Mouse (Mus musculus): ENCODE results near the gene Rims4. TPM values are rescaled to one million over a fixed set of nuclear protein-coding genes. Genes with fewer than 3 reads are reported as not detected.

Gene Rims4
- under 1 TPM; 0.31 to 0.39 TPM for total RNA-seq (2021)

DNA sequence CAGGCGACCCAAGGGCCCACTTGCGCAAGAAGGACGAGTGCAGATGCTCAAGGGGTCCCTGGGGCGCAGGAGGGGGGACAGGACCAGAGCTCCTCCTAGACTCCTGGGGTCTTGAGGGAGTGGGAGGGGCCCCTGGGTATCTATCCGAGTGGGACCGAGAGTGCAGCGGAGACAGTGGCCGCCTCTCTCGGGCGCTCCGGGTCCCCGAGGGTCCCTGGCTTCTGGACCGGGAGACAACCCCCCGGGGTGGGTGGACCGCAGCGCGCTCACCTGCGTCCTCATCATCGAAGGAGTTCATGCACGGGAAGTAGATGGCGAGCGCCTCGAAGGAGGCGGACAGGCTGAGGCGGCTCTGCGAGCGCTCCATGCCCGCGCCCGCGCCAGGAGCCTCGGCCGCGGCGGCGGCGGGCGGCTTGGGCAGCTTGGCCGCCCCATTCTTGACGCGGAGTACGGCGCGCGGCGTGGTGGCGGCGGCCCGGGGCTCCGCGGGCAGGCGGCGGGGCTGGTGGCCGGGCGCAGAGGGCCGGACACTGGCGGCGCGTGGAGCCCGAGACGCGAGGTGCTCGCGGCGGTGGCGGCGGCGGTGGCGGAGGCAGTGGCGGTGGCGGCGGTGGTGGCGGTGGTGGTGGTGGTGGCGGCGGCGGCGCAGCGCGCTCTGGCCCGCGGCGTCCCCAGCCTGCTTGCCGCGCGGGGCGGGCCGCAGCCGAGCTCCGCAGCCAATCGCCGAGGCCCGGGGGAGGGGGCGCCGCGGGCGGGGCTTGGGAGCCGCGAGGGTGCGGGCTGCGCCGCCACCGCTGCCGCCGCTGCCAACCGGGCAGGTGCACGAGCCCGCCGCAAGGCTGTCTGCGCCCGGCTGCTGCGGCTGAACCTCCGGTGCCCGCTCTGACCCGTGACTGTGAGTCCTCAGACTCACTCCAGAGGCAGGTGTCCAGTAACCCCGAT, at the start of gene Rims4:
Gene Rims4, minus strand, starts transcription at position 367 of the 942 bp plus-strand sequence.
- intact Hi-C loops (cut with DNase I), result no loop called here

DNA sequence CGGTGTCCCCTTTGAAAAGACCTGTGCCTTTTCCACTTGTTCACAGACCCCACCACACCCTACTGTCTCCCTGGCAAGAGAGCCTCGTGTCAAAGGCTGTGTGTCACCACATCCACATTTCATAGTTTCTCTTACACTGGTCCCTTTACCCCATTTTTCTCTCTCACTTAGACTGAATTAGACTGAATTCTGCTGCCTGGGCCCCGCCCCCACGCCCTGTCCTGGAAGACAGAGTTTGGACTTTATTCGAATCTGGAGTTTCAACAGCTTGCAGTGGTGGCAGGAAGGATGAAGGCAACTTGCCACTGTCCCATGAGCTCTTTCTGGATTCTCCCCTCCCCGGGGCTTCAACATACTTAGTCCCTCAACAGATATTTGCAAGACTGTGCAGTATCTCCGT, 47.2 kb upstream of the Rims4 start:
- no peak for DNase-seq (ENCODE audit: low spot score)
- intact Hi-C loops (cut with DNase I), result loop anchor here (5.0 kb wide), 1 partner anchor 108 kb away; no protein-coding TSS in a partner anchor

More for the DNA sequence above, at the start of gene Rims4:
- DNase-seq (ENCODE audit: low spot score), result no peak

DNA sequence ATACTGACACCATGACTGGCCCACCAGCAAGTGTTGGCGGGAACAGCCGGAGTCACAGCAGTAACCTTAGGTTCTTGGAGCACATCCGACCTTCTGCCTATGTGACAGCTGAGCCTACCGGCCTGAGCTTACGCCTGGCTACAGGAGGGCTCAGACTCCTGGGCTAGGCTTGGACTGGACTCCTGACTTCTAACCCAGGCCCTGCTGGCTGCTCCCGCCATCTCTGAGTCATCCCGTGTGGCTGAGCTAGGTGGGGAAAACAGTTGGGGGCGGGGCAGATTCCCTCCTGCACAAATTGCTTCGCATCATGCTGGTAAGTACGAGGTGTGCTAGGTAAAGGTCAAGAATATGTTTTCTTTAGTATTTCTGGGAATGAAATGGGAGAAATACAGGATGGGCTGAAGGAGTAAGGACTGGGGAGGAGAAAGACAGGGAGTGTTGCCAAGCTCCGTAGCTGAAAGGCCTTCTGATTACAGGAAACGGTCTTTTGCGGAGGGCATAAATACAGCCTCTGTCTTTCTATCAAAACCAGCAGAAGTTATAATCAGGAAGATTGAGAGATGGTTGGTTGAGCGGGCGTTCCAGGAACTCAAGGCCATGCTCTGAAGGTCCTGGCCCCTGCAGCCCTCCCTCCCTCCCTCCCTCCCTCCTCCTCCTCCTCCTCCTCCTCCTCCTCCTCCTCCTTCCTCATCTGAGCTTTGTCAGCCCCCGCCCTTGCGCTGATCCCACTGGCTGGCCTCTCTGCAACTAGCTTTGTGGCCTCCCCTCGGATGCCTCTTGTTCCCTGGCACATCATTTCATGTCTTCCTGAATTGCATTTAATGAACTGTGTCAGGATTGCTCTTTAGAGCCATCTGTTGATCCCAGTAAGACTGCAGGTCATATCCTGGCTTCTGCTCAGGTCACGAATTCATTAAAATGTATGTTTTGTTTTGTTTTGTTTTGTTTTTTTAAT, 46.4 kb upstream of the Rims4 start:
- no peak for DNase-seq (ENCODE audit: low spot score)

DNA sequence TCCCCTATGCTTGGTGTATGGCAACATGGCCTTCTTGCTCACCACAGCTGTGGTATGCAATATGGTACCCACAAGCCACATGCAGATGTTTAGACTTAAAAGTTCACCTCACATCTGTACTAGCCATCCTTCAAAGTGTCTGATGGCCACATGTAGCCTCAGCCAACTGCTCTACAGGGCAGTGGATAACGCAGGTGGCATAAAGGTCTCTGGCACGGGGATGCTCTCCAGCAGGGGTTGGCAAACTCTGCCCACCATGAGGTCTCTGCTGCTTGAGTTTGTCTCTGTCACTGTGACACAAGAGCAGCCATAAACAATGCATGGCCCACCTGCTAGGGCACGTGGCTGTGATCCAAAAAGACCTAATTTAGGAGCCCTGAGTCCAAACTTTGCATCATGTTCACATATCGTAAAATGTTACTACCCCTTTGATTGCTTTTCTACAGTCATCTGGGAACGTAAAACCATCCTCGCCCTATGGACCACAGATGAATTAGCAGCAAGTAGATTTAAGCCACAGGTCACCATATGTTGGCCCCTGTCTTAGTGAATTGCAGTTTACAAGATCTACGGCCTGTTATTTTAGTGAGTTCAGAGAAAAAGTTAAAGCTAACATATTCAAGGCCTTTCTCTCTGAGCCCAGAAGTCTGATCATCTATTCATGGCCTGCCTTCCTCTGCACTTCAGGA, 35.3 kb upstream of the Rims4 start:
- no peak for DNase-seq (ENCODE audit: low spot score)
- intact Hi-C loops (cut with DNase I), result no loop called here

More for the DNA sequence above, 46.4 kb upstream of the Rims4 start:
- intact Hi-C loops (cut with DNase I), result loop anchor here (5.0 kb wide), 1 partner anchor 108 kb away; no protein-coding TSS in a partner anchor

DNA sequence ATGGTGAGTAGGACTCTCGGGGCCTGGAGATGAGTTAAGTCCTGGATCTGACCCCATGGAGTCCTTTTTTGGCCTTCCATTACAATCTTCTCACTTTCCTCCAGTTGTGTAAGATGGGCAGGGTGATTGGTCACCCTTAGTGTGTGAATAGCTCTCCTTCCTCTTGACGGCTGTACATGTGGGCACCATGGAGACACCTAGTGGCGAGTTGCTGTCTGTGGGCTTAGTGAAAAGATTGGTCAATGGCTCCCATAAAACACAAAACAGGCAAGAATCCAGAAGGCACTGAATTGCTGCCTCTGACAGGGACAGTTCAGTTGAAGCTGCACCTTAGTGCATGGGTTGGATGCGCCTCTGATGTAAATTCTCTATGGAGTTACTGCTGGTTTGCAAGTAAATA, 33.3 kb upstream of the Rims4 start:
- DNase-seq (ENCODE audit: low spot score), result no peak
- intact Hi-C loops (cut with DNase I), result loop anchor here (1.0 kb wide), 1 partner anchor 93 kb away; no protein-coding TSS in a partner anchor

DNA sequence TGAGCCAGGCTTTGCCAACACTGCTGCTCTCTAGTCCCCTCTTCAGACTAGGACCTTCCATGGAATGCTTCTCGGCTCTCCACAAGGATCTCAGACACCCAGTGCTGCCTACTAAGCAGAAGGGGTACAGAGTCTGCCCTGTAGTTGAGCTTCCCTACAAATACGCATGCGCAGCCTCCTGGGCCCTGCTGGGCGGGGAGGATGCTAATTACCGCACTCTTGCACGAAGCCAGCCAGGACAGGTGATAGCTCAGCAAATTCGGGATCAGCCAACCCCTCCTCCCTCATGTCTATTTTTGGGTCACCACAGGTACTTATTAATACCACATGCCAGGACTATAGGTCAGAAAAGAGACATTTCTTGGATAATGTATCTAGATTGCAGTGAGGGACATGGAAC, 29.5 kb upstream of the Rims4 start:
- intact Hi-C loops (cut with DNase I), result no loop called here
- no peak for DNase-seq (ENCODE audit: low spot score)

DNA sequence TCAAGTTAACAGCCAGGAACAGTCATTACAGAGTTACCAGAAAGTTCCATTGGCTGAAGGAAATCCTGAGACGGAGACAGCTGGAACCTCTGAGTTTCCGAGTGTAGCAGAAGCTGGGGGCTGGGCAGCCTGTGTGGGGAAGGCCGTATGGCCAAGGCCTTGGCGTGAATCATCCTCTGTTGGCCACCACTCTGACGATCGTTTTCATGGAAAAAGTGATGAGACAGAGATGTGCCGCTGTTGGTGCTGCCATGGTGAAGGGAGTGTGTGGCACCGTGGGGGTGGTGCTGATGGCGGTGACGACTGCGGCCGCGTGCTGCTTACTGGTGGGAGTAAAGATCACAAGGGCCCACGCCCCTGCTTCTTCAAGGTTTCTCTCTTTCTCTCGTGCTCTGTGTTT, 27.7 kb upstream of the Rims4 start:
- peak; percentile 6 for DNase-seq (ENCODE audit: low spot score)
- intact Hi-C loops (cut with DNase I), result no loop called here

DNA sequence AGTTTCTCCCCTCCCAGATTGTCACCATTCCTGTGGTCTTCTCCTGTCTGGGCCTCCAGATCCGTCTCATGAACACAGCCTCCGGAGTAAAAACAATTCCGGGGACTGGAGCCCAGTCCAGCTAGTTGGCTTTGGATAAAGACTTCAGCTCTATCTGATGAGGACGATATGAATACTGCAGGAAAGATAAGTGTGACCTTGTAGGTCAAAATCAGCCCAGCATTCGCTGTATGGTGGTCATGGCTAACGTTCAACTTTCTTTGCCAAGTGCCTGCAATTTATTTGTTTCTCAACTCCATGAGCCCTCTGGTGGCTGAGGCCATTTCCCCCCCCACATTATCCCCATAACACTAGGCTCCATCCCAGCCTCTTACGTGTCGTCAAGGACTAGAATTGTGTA, 26.0 kb upstream of the Rims4 start:
- DNase-seq (ENCODE audit: low spot score), result no peak
- intact Hi-C loops (cut with DNase I), result no loop called here

DNA sequence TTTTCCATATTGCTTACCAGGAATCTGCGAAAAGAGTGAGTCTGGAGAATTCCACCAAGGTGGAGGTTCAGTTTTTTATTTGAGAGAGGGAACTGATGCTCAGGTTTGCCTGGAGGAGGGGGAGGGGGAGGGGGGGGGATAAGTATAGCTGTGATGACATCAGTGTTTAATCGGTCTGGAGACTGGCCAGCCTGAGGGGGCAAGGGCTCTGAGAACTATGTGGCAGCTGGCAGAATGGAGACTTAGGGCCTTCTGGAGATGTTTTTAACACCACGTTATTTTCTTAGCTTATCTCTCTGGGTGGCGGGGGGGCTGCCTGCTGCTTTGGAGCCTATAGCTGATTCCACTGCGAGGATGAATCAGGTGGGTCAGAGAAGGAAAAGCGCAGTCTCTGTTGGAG, 24.6 kb upstream of the Rims4 start:
- intact Hi-C loops (cut with DNase I), result no loop called here
- no peak for DNase-seq (ENCODE audit: low spot score)

DNA sequence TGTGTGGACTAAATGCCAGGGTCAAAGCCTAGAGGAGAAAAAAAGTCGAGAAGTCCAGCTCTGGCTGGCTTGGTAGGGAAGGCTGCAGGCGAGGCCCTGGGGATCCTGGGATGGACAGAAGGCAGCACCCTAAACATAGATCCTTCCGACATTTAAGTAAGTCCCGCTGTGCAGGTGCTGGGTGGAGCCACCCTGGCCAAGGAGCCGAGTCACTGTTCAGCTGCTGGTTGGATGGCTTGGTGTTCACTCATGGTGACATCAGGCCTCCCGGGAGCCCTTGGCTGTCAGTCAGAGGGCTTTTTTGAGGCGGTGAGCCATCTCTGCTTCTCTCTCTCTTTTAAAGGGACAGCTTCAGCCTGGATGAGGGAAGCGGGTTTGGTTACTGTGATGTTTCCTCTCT, 21.0 kb upstream of the Rims4 start:
- DNase-seq (ENCODE audit: low spot score), result peak; percentile 21
- intact Hi-C loops (cut with DNase I), result no loop called here

DNA sequence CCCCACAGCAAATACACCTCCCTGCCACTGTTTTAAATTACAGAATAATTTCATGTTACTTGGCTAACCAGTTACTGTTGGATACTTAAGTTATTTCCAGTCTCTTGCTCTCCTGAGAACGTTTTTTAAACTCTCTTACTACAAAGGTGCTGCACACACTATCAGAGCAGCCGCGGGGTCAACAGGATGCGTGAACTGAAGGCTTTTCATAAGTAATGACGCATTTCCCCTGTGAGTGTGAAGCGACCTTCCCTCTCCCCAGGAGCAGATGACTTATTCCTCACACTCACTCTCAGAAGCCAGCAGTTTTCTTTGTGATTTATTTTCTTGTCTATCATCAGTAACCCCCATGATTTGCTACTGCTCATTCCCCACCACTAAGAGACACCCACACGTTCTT, 13.7 kb upstream of the Rims4 start:
- DNase-seq (ENCODE audit: low spot score), result no peak
- intact Hi-C loops (cut with DNase I), result no loop called here

DNA sequence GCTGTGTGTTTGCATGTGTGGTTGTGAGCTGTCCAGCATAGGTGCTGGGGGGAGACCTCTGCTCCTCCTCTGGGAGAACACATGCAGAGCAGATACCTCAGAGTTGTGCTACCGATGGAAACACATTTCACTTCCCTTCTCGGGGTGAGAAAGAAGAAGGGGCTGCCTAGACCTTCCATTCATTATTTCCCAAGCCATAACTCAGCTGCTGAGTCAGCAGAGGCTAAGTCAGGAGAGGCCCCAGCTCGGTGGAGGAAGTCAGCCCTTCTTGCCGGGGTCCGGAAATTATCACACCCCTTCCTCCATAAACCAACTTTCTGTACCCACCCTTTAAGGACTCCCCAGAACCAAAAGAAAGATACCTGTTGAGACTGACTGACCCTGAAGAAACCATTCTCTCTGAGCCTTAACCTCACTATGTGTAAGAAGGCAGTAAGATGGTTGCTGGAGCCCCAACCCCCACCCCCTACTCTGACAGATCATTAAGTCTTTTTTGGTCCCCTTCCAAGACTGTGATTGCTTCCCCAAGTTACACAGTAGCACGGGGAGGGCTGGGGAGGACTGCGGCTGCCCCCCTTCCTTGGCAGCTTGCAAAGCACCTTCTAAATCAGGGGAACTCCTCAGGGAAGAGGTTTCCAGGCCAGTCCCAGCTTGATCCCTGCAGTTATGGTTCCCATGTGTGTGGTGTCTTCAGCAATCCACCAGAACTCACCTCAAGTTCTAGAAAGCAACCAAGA, 10.1 kb upstream of the Rims4 start:
- DNase-seq (ENCODE audit: low spot score), result no peak
- intact Hi-C loops (cut with DNase I), result no loop called here

DNA sequence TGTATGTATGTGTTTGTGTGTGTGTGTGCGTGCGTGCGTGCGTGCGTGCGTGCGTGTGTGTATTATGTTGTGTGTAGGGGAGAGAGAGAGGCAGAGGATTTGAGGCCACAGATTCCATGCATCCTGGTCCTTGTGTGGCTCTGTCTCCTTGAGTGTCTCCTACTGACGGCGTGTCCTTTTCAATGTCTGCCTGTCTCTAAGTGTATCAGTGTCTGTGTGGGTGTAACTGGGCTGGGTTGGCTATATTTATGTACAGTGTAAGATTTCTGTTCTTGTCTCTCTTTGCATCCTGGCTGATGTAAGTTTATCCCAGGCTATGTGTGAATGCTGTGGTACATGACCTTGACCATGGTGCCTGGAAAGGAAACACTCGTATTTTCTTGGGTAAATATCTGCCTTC, 6.6 kb upstream of the Rims4 start:
- intact Hi-C loops (cut with DNase I), result no loop called here
- no peak for DNase-seq (ENCODE audit: low spot score)

DNA sequence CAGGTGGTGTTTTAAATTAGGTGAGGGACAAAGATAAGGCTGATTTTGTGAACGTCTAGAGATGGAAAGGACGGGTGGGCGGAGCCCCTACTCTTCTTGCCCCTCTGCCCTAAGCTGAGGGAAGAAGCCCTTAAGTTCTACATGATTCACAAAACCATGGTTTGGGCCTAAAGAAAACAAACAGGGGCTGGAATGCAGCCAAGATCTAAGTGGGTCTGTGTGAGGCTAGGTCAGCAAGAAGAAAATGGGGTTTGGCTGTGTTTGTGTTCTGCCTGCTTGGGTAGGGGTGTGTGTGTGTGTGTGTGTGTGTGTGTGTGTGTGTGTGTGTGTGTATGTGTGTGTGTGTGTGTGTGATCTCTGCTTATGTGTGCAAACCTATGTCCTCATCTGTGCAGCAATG, 6.0 kb upstream of the Rims4 start:
- intact Hi-C loops (cut with DNase I), result no loop called here
- DNase-seq (ENCODE audit: low spot score), result no peak

DNA sequence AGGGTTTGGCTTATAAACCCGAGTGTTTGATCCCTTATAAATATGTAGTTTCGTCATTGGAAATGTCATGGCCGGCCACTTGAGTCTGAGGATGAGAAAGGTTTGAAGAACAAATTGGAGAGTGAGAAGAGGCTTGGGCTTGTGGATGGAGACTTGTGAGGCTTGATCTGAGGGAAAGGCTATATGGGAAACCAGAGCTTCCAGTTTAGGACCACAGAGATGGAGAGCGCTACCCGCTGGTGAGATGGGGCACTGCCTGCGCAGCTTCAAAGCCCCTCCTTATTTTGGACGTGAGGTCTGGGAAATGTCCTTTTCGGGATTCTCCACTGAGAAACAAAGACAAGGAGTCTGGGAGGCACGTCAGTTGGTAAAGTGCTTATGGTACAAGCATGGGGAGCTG, 4.6 kb upstream of the Rims4 start:
- no peak for DNase-seq (ENCODE audit: low spot score)
- intact Hi-C loops (cut with DNase I), result no loop called here

DNA sequence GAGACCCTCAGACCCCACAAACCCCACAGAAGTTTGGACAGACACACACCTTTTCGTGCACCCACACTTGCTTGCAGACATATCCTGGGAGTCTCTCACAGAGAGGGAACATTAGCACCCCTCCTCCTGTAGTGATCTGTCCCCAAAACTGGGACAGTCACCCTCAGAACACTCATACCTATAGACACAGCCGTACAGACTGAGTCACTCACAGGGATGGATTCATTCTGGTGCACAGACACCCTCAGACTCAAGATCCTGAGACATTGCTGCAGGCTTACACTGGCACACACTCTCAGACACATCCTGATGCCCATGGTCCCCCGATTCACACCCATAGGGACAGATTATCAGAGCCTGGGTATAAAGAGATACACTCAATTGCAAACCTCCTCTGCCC, 1.1 kb upstream of the Rims4 start:
- intact Hi-C loops (cut with DNase I), result no loop called here
- DNase-seq (ENCODE audit: low spot score), result no peak

DNA sequence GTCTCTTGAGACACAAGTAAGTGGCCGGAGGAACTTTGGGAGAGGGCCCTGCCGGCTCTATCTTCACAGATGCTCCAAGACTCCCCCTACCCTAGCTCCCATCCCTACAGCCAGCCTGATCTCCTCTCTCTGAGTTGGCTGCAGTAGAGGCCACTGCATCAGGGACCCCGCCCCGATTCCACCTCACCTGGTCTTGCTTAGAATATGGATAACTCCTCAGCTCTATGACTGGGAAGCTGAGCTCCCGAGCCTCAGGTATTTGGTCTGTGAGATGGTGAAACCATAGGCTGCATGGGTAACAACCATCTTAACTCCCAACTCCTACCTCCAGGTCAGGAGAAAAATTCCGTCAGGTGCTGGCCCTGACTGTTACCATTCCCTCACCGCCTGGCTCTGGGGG, 1.8 kb downstream of the Rims4 start:
- intact Hi-C loops (cut with DNase I), result no loop called here

DNA sequence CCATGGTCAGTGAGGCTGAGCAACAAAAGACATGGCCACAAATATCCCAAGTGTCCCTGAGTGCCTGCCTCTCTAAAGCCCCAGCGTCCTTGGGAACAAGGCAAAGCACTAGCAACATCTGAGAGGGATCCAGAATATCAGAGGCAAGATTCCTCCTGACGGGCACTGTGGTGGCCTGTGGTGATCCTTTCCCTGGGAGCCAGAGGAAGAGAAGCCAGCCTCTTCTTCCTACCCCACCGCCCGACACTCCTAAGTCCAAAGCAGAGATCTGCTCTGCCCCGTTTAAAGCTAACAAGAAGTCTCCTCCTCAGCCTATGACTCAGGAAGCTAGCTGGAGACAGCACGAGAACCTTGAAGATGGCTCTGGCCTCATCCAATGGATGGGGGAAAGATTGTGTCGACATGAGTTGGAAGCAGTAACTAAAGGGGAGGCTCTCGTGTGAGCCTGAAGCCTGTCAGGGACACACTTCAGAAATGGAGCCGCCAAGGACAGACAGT, 3.1 kb downstream of the Rims4 start:
- intact Hi-C loops (cut with DNase I), result no loop called here

More for the DNA sequence above, 1.8 kb downstream of the Rims4 start:
- DNase-seq (ENCODE audit: low spot score), result no peak

DNA sequence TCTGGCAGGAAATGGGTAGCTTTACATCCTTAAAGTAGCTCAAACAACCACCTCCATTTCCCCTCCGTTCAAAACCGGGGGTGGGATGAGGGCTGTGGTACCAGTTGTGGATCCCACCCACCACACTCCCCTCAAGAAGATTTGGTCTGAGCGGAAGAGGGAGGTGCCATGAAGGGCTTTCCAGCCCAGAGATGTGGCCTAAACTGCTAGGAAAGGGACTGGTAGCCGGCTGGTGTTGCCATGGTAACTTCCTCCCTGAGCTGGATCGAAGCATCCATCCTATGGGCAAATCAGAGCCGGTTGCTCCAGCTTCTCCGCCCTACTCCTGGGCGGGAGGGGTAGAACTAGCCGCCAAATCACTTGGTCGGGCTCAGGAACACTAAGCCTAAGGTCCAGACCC, 4.4 kb downstream of the Rims4 start:
- intact Hi-C loops (cut with DNase I), result no loop called here
- DNase-seq (ENCODE audit: low spot score), result no peak

More for the DNA sequence above, 3.1 kb downstream of the Rims4 start:
- no peak for DNase-seq (ENCODE audit: low spot score)
